Mouse (Mus musculus) heart, embryonic 16.5 days (tissue): ENCODE results near the gene Sfrp2. TPM values are rescaled to one million over a fixed set of nuclear protein-coding genes. Genes with fewer than 3 reads are reported as not detected.
A peak's percentile ranks its signal among the peaks of the same experiment; 100 is the strongest.

Experiments used
- ATAC-seq: fragments of 200-750 bp; cut with Nextera tagmentation; replicated peaks from 2 replicates; pipeline ENCODE4 v1.8.0; 2017; ENCODE audit warnings: moderate number of reproducible peaks; ENCODE audit not compliant: insufficient read depth, low FRiP score; ENCODE audit errors: extremely low read depth
- H3K27ac ChIP-seq: fragments of 300-500 bp; sonication (generic); 2 replicates; pipeline ENCODE4 v1.5.1; 2014; ENCODE audit warnings: mild to moderate bottlenecking, low read length, control low read depth, moderate library complexity
- H3K27me3 ChIP-seq: fragments of 300-500 bp; sonication (generic); 2 replicates; pipeline ENCODE4 v1.6.1; 2014; ENCODE audit warnings: low read length, mixed read lengths; ENCODE audit not compliant: control insufficient read depth, insufficient read depth
- H3K36me3 ChIP-seq: fragments of 300-500 bp; sonication (generic); 2 replicates; pipeline ENCODE4 v1.6.1; 2014; ENCODE audit not compliant: control insufficient read depth, insufficient read depth
- H3K4me1 ChIP-seq: fragments of 300-500 bp; sonication (generic); 2 replicates; pipeline ENCODE4 v1.6.1; 2014; ENCODE audit warnings: low read length, mixed read lengths; ENCODE audit not compliant: control insufficient read depth, insufficient read depth
- H3K4me2 ChIP-seq: fragments of 300-500 bp; sonication (generic); 2 replicates; pipeline ENCODE4 v1.6.1; 2014; ENCODE audit warnings: low read depth, mild to moderate bottlenecking, control low read depth, low read length
- H3K4me3 ChIP-seq: fragments of 300-500 bp; sonication (generic); 2 replicates; pipeline ENCODE4 v1.5.1; 2014; ENCODE audit warnings: mild to moderate bottlenecking, control low read depth, low read length
- H3K9ac ChIP-seq: fragments of 300-500 bp; sonication (generic); 2 replicates; pipeline ENCODE4 v1.6.1; 2014; ENCODE audit warnings: low read length, control low read depth
- H3K9me3 ChIP-seq: fragments of 300-500 bp; sonication (generic); replicated peaks from 2 replicates; pipeline ENCODE4 v1.6.1; 2016; ENCODE audit warnings: low read length; ENCODE audit not compliant: control insufficient read depth
- WGBS: fragments of 180-500 bp; shearing (Covaris S2); extraction: QIAGEN DNeasy Blood & Tissue Kit; methylation state at CpG from one replicate; pipeline ENCODE4 v1.1.7; 2014; 5-methylcytosine and 5-hydroxymethylcytosine counted together
- polyA plus RNA-seq: library from polyadenylated mRNA; unstranded; fragments of >200 nt; fragmentation: Nextera tagmentation; extraction: Ambion mirVana; gene quantifications from 2 replicates; pipeline ENCODE4 v1.2.1, GENCODE M21; 2015

Gene Sfrp2
- polyA plus RNA-seq, 1 experiment from 2014 or later: 142 TPM

DNA sequence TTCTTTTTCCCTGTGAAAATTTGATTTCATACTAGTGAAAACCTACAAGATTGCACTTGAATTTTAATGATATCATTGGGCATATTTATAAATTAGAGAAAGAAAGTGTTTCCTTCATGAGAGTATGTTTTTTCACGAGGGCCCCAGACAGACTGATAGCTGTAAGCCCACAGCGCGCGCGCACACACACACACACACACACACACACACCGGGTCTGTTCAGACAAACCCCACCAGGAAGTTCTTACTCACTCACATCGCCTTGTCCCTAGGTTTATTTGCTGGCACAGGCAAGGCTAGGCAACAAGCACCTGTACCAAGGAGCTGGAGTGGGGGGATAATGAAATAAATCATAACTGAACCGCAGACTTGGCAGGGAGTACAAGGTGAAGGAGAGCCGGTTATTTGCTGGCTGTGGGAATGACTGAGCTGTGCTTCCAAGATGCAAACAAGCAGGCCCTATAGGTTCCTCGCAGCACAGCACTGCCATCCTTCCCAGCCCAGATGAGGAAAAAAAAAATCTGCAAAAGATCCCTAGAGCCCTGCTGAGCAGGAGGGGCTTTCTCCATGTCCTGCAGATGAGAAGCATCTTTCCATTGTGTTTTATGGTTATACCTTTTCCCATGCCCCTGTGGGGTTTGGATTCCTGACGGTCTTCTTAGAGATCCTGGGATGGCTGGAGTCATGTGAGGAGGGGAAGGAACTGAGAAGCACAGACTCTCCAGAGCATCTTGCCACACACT is 2.3 kb downstream of the Sfrp2 start:
- WGBS: 48% methylated on average over 11 of the region's 11 CpGs
- Histone ChIP-seq H3K4me1 (peaks cover 13% of the 10 kb centered on the region), H3K4me2 (peak overlapping the region; percentile 33), H3K9me3 (no peaks in the 10 kb centered on the region), H3K4me3 (peak overlapping the region; percentile 19), H3K27me3 (peaks cover 43% of the 10 kb centered on the region), H3K27ac (no peak overlapping the region), H3K9ac (no peak overlapping the region), H3K36me3 (no peaks in the 10 kb centered on the region)
- ATAC-seq: no peak

GRCm38 (mm10) chr3:83769036-83769410 is 2.9 kb downstream of the Sfrp2 start:
- ATAC-seq: no peak
- Histone ChIP-seq H3K9ac (no peak overlapping the region), H3K36me3 (no peaks in the 10 kb centered on the region), H3K4me1 (peaks cover 11% of the 10 kb centered on the region), H3K9me3 (no peaks in the 10 kb centered on the region), H3K27ac (no peak overlapping the region), H3K27me3 (peaks cover 37% of the 10 kb centered on the region), H3K4me2 (peak overlapping the region; percentile 33), H3K4me3 (peak overlapping the region; percentile 19; the same call in 1 of the 2 replicates)
- 27% methylated on average over 10 of the region's 10 CpGs for WGBS

DNA sequence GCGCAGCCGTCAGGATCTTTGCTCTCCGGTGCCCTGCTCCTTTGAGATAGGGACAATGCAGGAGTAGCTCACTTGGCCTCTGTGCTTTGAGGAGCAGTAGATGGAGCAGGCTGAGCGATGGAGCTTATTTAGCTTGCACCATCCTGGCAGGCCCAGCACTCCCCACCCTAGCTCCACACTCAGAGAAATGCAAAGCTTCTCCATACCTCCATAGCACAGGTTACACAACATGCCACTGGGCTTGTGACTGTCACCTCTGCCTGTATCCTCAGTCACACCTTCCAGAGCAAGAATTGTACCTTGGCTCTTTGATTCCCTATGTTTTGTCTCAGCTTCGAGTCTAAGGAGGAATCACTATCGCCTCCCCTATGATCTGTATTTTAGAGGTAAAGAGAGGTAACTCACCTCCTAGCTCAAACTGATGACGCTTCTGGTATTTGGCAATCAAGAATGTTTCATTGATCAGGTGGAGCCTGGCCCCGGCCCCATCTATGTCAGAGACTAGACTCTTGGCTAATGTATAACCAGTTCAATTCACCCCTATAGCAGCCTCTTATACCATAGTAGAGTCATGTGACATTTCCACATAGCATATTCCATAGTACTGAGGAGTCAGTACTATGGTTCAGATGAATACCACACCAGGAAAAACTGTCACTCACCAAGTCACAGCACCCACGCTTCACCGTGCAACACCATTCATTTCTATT is 5.2 kb downstream of the Sfrp2 start:
- Histone ChIP-seq H3K27ac (no peak overlapping the region), H3K36me3 (no peaks in the 10 kb centered on the region), H3K4me1 (peaks cover 4% of the 10 kb centered on the region; the same call in 1 of the 2 replicates), H3K4me2 (no peak overlapping the region), H3K9me3 (no peaks in the 10 kb centered on the region), H3K27me3 (peaks cover 24% of the 10 kb centered on the region), H3K4me3 (no peak overlapping the region), H3K9ac (no peak overlapping the region)
- WGBS: 80% methylated on average over 10 of the region's 10 CpGs
- no peak for ATAC-seq

DNA sequence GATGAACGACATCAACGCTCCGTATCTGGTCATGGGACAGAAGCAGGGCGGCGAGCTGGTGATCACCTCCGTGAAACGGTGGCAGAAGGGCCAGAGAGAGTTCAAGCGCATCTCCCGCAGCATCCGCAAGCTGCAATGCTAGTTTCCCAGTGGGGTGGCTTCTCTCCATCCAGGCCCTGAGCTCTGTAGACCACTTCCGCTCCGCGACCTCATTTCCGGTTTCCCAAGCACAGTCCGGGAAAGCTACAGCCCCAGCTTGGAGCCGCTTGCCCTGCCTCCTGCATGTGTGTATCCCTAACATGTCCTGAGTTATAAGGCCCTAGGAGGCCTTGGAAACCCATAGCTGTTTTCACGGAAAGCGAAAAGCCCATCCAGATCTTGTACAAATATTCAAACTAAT is 7.2 kb downstream of the Sfrp2 start:
- Histone ChIP-seq H3K27me3 (peaks cover 7% of the 10 kb centered on the region; the same call in 1 of the 2 replicates), H3K9ac (no peak overlapping the region), H3K9me3 (no peaks in the 10 kb centered on the region), H3K27ac (no peak overlapping the region), H3K4me3 (no peak overlapping the region), H3K36me3 (no peaks in the 10 kb centered on the region), H3K4me1 (no peaks in the 10 kb centered on the region), H3K4me2 (no peak overlapping the region)
- WGBS: 90% methylated on average over 18 of the region's 18 CpGs
- no peak for ATAC-seq

DNA sequence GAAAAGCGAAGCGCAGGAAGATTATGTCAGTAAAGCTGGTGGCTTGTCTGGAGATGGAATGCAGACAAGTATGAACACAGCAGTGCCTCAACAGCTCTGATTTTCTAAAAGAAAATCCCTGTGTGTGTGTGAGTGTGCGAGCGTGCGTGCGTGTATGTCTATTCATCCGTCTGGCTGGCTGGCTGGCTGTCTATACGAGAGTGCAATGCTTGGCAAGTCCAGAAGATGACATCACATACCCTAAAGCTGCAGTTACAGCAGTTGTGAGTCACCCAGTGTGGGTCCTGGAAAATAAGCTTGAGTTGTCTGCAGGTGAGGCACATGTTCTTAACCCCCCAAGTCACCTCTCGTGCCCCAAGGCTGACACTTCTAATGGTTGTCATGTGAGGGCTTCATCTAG is 9.3 kb downstream of the Sfrp2 start:
- no peaks in the 10 kb centered on the region for H3K27me3 ChIP-seq
- no peaks in the 10 kb centered on the region for H3K36me3 ChIP-seq
- no peak overlapping the region for H3K27ac ChIP-seq
- H3K4me3 ChIP-seq: no peak overlapping the region
- WGBS: 77% methylated on average over 9 of the region's 9 CpGs
- no peak for ATAC-seq
- H3K9me3 ChIP-seq: no peaks in the 10 kb centered on the region
- H3K9ac ChIP-seq: no peak overlapping the region
- no peak overlapping the region for H3K4me2 ChIP-seq
- H3K4me1 ChIP-seq: no peaks in the 10 kb centered on the region

DNA sequence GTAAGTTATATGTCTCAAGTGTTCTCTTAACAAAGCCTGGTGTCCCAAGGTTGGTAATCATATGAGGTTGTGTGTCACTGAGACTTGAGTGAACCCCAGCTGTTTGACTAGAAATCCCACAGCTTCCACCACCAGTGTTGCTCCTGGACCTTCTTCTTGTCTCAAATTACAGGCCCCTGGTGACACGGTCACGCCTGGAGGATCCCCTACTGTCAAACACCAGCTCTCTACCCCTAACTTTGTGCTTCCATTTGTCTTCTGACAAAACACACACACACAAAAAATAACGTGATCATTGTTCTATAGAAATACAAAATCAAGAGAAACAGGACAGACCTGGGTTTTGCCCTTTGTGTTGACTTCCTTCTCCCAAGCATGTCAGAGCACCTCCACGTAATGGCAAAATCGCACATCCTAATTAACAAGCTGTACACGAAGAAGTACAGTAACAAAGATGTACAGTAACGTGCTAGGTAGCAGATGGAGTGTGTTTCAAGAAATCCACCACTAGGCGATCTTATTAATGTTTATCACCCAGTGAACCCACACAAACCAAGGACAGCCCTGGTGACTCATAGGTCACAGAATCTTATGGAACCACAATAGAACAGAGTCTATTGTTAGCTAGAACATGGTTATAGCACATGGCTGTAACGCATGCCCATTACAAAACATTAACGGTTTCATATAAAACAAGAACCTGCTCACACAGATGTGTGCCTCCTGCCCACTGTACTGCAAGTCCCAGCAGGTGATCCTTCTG is 15.5 kb downstream of the Sfrp2 start:
- Histone ChIP-seq H3K27ac (no peak overlapping the region), H3K4me3 (no peak overlapping the region), H3K27me3 (no peaks in the 10 kb centered on the region), H3K4me2 (no peak overlapping the region), H3K4me1 (peaks cover 8% of the 10 kb centered on the region), H3K9ac (no peak overlapping the region), H3K9me3 (peaks cover under 1% of the 10 kb centered on the region; the same call in 1 of the 2 replicates), H3K36me3 (no peaks in the 10 kb centered on the region)
- WGBS: 79% methylated on average over 10 of the region's 10 CpGs
- no peak for ATAC-seq

GRCm38 (mm10) chr3:83783716-83784469 is 17.8 kb downstream of the Sfrp2 start:
- peak overlapping the region; percentile 39; the same call in 1 of the 2 replicates for H3K9ac ChIP-seq
- H3K4me2 ChIP-seq: peak overlapping the region; percentile 40
- 27% methylated on average over 11 of the region's 11 CpGs for WGBS
- 0 out of 2 replicates have a peak overlapping the region, but pooled peaks have one; percentile 1 for H3K27ac ChIP-seq
- no peaks in the 10 kb centered on the region for H3K36me3 ChIP-seq
- H3K4me1 ChIP-seq: peaks cover 8% of the 10 kb centered on the region
- ATAC-seq: peak; percentile 45; the same call in 1 of the 2 replicates
- 0 out of 2 replicates have a peak overlapping the region, but pooled peaks have one; percentile 5 for H3K4me3 ChIP-seq
- peaks cover 3% of the 10 kb centered on the region; the same call in 1 of the 2 replicates for H3K9me3 ChIP-seq
- peaks cover 3% of the 10 kb centered on the region; the same call in 1 of the 2 replicates for H3K27me3 ChIP-seq

- Histone ChIP-seq H3K27ac (no peak overlapping the region), H3K36me3 (no peaks in the 10 kb centered on the region), H3K4me2 (no peak overlapping the region), H3K27me3 (peaks cover 5% of the 10 kb centered on the region; the same call in 1 of the 2 replicates), H3K4me1 (peaks cover 14% of the 10 kb centered on the region), H3K9ac (no peak overlapping the region), H3K9me3 (peaks cover 3% of the 10 kb centered on the region; the same call in 1 of the 2 replicates), H3K4me3 (no peak overlapping the region)
- no peak for ATAC-seq
- 91% methylated on average over 3 of the region's 3 CpGs for WGBS
Measured at GRCm38 (mm10) chr3:83784726-83785125, 18.6 kb downstream of the Sfrp2 start.
